Mouse (Mus musculus): ENCODE results near the gene Egln2.

Egln2 gene

DNA sequence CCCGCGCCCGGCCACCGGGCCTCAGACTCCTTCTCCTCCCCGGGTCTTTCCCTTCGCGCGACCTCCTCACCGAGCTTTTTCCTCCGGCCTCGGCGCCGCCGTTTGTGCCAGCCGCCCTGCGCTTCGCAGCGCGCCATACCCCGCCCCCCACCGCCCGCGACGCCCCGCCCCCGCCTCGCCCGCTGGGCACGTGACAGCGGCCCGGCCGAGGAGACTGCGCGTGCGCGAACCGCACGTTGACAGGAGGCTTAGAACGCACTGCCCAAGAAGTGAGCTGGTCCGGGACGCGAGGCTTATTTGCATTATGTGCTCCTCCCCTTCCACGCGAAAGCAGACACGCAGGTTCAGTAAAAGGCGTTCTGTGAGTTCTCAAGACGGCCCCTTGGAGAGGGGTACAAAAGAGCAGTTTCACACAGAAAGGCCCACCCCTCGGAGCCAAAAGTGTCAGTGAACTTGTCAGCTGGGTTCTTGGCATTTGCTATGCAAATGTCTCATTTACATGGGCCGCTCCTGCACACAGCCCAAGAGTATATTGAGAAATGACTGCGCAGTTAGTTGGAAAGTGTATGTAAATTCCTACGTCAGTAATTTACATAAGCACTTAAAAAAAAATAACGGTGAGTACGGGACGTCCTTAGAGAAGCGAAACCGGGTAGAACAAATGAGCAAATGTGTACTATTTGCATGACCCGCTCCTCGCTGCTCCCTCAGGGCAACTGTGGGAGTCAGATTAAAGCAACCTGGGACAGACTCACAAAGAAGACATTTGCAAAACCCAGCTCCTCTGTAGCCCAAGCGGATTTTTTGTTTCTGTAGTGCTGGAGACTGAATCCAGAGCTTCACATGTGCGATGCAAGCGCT is at the start of gene Egln2:
Gene Egln2, minus strand, starts transcription at position 189 of the 861 bp plus-strand sequence.
- DNase-seq (ENCODE audit: low spot score) = peak; percentile 84

DNA sequence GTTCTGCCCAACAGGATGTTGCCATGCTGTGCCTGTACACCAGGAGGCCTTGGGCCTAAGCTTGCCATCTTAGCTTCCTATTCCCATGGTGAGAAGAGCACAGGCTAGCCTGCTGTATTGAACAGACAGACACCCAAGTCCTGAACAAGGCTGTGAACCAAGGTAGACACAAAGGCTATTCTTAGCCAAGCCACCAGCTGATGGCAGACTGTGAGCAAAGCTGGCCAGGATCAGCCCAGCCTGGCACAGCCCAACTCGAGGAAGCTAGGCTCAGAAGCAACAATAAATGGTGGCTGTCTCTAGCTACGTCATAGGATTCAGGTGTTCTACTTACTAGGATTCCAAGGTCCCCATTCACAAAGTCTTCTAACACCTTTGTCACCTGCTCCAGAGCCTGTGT is 46.0 kb upstream of the Egln2 start:
- no peak for DNase-seq (ENCODE audit: low spot score)

DNA sequence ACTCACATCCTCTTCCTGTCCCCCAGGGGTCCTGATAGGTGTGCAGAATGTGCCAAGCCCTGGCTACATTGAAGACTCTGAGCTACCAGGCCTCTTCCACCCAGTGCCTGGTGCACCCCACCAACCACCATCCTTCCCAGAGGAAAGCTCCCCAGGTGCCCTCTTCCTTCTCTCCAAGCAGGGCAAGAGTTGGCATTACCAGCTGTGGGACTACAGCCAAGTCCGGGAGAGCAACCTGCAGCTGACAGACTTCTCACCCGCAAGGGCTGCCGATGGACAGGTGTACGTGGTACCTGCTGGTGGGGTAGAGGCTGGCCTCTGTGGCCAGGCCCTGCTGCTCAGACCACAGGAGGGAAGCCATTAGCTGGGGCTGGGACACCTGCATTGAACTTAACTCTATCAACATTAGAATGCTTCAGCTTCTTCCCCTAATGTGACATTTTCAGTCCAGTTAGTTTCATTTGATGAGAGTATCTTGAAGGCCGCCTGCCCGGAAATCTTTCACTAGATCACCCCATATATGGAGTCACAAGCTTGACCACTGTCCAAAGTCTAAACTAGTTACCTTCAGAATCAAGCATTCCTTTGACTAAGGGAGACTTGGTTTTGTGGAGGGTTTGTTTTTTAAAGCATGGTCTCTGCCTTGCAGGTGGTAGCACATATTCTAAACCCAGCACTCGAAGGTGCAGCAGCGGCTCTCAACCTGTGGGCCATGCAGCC is 37.3 kb upstream of the Egln2 start:
- no peak for DNase-seq (ENCODE audit: low spot score)

DNA sequence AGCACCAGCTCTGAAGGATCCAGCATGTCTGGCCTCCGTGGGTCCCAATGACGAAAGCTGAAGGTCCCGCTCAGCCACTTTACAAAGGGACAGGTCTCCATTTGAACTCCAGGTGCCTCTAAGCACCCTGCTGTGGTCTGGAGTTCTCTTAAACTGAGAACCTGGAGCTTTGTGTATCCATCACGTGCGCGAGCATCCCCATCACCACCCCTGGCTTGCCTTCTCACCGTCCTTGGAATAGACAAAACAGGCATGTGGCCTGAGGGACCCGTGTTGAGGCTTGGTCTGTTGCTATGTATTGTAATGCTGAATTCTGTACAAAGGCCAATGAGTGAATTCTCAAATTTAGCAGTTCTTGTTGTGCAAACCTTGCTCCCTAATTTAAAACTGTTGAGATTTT is 32.2 kb upstream of the Egln2 start:
- no peak for DNase-seq (ENCODE audit: low spot score)

DNA sequence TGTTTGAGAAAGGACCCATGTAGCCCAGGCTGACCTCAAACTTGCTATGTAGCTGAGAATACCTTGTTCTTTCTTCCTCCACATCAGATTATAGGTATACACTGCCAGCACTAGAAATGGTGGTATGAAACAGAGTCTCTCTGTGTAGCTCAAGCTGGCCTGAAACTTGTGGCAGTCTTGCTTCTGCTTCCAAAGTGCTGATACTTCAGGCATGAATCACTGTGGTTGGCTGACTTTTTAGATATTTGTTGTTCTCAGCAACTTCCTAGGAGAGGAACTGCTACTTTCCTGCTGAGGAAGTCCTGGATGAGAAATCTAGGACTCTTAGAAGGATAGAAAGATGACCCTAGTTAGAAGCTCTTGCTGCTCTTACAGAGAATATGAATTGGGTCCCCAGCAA is 31.8 kb upstream of the Egln2 start:
- no peak for DNase-seq (ENCODE audit: low spot score)

DNA sequence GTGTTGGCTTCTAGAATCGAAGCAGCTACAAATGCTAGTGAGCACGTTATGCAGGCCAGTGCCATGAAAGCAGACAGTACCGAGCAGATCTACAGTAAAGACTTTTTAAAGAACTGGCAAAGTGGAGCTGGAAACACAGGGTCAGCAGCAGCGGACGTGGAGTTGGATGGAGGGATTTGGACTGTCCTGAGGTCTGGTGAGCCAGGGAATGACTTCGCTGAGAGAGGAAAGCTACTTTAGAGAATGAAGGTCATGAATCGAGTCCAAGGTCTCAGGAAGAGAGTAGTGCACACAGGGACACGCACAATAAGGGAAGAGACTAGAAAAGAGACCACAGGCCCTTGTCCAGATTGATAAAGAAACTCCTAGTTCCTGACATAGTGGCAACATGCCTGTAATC is 31.0 kb upstream of the Egln2 start:
- no peak for DNase-seq (ENCODE audit: low spot score)

DNA sequence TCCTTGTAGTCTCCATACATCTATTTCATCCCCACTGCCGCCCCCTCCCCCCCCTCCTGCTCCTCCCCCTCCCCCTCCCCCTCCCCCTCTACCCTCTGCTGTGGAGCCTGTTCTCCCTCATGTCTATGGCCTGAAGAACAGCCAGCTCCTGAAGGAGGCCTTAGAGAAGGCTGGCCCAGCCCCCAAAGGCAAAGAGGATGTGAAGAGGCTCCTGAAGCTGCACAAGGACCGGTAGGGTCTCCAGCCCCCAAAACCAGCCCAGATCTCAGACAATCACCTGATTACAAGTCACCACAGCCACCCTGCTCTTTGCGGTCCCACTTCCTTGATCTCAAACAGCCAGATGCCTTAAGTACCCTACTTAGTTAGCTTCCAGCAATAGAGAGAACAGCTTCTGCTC is 30.5 kb upstream of the Egln2 start:
- DNase-seq (ENCODE audit: low spot score) = no peak

DNA sequence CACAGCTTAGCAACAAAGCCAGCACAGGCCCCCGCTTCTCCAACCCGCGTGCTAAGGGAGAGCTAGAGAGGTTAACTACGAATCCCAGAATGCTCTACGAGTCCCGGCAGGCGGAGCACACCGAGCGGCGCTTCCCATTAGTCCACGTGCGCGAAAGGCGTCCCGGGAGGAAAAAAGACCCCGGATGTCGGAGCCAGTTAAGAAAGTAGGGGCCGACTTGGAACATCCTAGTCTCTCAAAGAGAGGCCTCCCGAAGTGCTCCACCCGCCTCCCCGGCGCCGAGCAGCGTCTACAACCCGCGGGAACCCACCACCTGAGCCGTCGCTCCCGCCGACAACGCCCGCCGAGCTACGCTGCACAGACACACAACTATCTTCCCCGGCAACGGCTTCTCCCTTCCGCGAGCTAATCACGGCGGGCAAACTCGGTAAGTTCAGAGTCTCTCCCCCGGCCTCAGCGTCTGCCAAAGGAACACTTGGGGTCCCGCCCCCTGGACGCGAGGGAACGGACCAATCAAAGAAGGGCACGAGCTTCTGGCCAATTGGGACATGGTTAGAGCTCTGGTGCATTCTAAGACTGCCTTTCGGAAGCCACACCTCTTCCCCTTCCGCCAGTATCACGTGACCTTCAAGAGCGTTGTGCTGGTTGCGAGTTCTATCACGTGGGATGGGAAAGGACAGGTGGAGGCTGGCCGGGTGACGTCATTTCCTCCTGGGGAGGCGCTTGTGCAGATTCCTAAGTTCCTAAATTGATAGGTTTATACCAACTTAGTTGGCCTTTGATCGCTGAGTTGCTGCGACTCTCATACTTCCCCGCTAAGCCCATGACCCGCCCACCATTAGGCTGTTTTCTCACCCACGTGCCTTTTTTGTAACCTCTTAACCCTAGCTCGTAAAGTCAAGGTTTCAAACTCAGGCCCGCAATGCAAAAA is 29.3 kb upstream of the Egln2 start, which contains the start of the genes BC024978 and Snrpa:
Gene BC024978, plus strand, starts transcription at position 101 of the 931 bp plus-strand sequence.
Gene Snrpa, minus strand, starts transcription at position 591 of the 931 bp plus-strand sequence.
- DNase-seq (ENCODE audit: low spot score) = peak; percentile 98

DNA sequence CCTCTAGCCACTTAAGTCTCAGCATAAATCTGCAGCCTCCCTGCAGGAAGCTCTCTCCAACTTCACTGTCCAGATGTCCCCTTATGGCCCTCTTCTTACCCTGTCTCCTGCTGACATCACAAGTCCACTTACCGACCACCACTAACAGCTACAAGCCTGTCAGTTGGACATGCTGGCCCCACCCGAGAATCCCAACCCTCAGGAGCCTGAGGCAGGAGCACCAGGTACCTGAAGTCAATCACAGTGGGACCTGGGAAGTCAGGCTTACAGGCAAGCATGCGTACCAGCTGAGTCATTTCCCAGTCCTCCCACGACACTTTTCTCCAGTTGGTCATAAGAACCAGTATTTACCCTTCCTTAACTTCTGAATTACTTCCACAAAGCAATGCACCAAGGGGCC is 27.1 kb upstream of the Egln2 start:
- DNase-seq (ENCODE audit: low spot score) = no peak

DNA sequence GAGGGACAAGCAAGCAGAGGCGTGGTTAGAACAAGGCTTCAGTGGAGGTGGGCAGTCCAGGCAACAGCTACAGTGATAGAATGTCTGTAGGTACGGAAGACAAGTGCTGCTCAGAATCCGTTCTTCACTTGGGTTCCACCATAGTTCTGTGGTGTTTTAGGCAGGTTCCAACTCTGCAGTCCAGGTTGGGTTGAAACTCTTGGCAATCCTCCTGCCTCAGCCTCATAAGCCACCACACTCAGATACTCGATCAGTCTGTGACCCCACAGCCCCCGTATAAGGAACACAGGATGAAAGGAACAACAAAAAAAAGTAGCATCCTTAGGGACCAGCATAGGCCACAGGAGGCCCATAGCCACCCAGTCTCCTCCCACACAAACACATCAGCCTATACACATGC is 25.8 kb upstream of the Egln2 start:
- DNase-seq (ENCODE audit: low spot score) = no peak

DNA sequence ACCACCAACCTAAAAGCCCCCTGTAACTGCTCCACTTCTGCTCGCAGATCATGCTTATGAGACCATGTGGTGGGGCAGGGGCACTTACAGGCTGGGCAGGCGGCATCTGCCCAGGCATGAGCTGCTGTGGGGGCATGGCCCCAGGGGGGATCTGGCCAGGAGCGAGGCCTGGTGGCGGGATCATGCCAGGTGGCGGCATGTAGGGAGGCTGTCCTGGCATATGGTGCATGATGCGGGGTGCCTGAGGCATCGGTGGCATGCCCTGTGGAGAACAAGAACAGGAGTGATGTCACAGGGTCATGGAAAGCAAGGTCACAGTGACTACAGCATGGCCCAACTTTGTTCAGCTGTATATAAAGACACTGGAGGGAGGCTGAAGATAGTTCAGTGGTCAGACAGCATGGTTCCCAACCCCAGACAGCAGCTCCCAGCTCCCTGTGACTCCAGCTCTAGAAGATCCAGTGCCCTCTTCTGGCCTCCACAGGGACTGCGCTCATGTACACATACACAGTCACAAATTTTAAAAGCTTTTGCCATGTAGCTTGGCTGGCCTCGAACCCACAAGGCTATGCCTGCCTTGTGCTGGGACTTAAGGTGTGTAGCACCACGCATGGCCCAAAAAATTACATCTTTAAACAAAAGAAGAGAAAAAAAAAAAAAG is 22.8 kb upstream of the Egln2 start:
- no peak for DNase-seq (ENCODE audit: low spot score)

DNA sequence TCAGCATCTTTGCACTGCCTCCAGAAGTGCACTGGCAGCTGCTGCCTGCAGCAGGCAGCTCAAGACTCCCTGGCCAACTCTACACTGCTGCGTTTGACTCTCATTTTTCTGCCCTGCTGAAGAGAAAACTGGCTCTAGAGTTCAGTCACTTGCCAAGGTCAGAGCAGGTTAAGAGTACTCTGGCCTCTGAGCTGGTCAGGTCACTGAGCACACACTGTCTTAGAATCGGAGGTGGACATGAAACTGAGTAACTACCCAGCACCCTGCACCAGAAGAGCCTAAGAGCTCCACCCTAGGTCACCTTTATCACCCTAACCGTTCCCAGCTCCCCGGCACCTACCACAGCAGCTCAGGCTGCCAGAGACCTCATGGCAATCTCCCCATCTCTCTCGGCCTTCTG is 19.4 kb upstream of the Egln2 start:
- no peak for DNase-seq (ENCODE audit: low spot score)

DNA sequence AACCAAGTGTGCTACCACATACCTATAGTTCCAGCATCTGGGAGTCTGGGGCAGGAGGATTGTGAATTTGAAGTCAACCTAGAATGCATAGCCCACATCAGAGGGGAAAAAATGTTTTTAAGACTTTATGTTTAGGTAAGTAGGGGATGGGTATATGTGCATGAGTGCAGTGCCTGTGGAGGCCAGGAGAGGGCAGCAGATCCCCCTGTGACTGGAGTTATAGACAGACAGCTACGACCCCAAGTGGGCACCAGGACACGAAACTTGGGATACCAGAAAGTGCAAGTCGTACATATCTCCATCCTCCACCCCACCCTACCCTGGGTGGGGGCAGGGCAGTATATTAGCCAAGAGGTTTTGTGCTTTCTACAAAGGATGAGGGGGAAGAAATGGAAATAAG is 18.4 kb upstream of the Egln2 start:
- no peak for DNase-seq (ENCODE audit: low spot score)

DNA sequence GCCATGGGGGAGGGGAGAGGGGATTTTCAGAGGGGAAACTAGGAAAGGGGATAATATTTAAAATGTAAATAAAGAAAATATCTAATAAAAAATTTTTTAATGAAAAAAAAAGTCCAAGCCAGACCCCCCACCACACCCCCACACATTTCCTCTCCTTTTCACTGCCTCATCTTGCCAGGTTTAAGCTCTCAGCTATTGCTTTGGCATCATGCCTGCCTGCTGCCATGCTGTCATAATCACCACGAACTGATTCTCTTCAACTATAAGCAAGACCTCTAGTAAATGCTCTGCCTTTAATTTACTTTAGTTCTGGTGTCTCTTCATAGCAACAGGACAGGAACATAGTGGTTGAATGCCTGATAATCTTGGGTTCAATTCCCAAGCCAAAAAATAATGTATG is 15.9 kb upstream of the Egln2 start:
- no peak for DNase-seq (ENCODE audit: low spot score)

DNA sequence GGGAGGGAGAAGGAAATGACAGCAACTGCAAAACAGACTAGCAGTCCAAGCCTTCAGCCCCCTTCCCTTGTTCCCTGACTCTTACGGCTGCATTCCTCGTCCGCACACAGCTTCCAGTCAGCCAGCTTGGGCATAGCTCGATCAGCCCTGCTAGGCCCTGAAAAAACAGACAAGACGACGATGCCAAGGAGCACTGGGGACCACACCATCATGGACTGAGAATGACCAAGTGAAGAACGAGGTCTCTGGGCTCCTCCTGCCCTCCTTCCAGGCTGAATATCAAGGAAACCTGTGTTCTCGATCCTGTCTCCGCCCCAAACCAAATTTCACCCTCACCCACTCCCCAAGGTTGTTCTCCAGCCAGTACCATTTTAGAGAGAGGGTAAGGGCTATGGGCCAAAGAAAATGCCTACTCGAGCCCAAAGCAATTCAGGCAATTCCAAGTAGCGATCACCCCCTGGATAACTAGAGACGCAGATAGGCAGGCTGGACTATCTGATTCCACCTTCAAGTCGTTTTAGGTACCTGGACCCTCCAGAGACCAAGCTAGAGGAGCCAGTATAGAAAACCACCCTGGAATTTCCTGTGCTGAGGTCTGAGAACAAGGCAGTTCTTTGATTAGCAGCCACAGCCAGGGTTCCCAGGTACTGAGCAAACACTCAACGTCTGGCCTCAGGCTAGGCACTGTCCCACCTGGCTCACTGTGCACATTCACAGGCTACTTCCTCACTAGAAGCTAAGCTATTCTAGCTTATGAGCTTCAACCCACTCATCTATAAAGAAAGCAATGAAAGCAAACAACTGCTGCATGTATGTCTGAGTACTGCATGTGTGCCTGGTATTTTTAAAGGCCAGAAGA is 14.5 kb upstream of the Egln2 start, which contains the start of the genes Gm21983 and Mia:
Gene Gm21983, minus strand, starts transcription at position 250 of the 859 bp plus-strand sequence.
Gene Mia, minus strand, starts transcription at position 321 of the 859 bp plus-strand sequence.
- DNase-seq (ENCODE audit: low spot score) = no peak

DNA sequence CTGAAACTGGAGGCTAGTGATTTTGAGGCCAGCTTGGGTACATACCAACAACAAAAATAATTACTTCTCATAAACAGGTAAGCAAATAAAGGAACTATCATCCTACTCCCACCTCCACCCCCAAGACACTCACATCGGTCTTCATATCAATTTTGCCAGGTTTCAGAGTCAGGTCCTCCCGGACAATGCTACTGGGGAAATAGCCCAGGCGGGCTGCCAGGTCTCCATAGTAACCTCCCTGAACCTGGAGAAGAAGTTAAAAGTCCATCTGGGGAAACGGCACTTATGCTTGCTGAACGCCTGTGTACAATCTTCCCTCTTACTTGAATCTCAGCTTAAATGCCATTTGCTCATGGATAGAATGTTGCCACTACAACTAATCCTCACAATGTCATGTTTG is 13.4 kb upstream of the Egln2 start:
- DNase-seq (ENCODE audit: low spot score) = no peak

DNA sequence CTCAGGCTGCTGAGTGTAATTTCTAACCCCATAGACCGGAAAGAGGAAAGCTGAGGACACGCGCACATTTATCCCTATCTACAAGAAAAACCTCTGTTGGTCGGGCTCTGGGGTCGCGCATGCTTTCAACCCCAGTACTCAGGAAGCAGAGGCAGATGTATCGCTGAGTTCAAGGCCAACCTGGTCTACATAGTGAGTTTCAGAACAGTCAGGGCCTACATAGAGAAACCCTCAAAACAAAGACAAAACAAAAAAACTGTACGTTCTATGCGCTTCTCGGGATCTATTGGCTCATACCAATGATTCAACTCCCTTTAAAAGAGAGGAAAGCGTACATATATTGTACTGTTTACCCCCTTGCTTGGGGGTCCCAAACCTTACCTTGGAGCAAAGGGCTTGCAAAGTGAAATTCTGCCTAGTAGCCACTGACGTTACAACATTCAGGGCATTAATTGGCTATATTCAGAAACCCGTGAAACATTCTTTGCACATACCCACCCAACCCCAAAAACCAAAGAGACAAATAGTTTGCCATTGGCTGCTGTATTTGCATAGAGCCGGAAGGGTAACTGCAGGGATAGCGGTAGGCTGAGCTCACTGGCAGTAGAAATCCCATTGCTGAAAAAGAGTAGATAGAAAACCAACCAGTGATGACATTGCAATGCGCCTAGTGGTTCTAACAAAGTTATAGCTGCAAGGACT is 12.8 kb upstream of the Egln2 start:
- no peak for DNase-seq (ENCODE audit: low spot score)

DNA sequence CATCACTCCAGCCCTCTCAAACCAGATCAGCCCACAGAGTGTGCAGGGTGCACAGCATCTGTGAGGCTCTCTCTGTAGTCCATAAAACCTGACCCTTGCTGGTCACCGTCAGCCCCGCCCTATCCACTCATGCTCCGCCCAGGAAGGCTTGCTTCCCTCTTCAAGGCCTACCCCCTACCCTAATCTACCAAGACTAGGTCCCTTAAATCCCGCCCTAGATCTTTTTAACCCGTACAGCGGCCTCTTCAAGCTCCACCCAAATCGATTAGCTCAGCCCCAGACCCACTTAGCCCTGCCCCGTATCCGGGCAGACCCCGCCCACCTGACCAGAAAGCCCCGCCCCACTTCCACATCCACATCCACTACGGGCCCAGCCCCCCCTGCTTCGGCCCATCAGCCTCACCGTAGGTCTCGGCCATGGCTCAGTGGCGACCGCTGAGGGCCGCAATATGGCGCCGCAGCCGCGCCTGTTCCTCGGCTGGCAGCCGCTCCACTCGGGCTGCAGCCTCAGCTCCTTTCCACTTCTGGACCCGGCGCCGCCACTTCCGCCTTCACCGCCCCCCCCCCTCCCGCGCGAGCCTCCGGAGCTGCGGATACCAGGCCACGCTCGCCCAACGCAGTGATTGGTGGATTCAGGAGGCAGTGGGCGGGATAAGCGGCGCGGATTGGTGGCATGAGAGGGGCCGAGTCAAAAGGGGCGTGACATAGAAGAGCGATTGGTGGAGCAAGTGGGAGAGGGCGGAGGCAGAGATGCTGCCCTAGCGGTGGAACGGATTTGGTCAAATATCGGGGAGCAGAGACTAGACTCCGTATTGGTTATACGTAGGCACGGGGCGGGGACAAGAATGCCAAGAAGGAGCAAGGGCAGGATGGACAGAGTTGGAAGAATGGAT is 12.0 kb upstream of the Egln2 start, which contains the start of gene Rab4b:
Gene Rab4b, minus strand, starts transcription at position 573 of the 893 bp plus-strand sequence.
- DNase-seq (ENCODE audit: low spot score) = peak; percentile 99

DNA sequence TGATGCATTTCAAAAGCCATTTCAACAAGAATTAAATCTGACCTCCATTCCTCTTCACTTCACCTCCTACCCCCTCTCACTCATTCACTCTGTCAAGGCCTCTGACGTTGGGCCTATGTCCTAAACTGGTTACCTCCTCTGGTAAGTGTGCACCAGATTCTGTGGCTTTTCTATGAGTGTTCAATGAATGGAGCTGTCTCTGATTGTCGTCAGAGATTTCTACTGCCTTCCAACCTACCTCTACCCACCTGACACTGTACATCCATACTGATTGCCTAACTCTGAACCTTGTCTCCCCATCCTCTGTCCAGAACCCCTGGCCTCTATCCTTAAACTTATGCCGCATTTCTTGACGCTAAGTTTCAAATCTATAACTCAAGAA is 11.3 kb upstream of the Egln2 start:
- DNase-seq (ENCODE audit: low spot score) = no peak
